Mouse (Mus musculus) brown adipose tissue, adult 24 weeks (tissue): Measurements from ENCODE around the gene Ppard. TPM values are rescaled to one million over a fixed set of nuclear protein-coding genes. Genes with fewer than 3 reads are reported as not detected.

Source experiments
- H3K27ac ChIP-seq: fragments of 200-500 bp; replicated peaks from 2 replicates; pipeline ENCODE4 v1.5.1; 2012; ENCODE audit warnings: low read depth, mild to moderate bottlenecking, low read length
- H3K4me1 ChIP-seq: fragments of 200-500 bp; 2 replicates; pipeline ENCODE4 v1.6.1; 2012; ENCODE audit warnings: low read length, mixed read lengths; ENCODE audit not compliant: control insufficient read depth, insufficient read depth, insufficient read length
- H3K4me3 ChIP-seq: fragments of 200-500 bp; 2 replicates; pipeline ENCODE4 v1.5.1; 2012; ENCODE audit warnings: low read depth, mild to moderate bottlenecking, low read length, moderate library complexity; ENCODE audit not compliant: insufficient read depth
- polyA plus RNA-seq: library from polyadenylated mRNA; stranded (reverse); fragments of >200 nt; gene quantifications from 2 replicates; pipeline ENCODE4 v1.2.4, GENCODE M21; 2012; ENCODE audit not compliant: missing spikeins, insufficient read depth, insufficient read length

The Ppard gene
- polyA plus RNA-seq, 1 experiment = 15.2 TPM

DNA sequence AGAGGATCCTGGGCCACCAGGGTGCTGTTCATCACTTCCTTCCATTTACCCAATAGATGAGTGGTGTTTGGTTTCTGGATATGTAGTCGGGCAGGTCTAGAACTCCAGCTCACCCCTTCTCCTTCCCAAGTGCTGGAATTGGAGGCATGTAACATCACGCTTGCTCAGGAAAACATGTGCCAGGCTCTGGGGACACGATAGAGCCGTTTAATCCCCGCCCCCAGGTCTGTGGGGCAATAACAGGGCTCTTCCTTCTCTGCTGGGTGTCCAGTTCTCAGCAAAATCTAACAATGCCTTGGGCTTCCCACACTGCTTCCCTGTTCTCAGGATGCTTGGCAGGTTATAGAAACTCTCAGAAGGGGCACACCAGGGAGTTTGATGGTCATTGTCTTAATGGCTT is 4.9 kb downstream of the Ppard start:
- no peak overlapping the region for H3K4me3 ChIP-seq

DNA sequence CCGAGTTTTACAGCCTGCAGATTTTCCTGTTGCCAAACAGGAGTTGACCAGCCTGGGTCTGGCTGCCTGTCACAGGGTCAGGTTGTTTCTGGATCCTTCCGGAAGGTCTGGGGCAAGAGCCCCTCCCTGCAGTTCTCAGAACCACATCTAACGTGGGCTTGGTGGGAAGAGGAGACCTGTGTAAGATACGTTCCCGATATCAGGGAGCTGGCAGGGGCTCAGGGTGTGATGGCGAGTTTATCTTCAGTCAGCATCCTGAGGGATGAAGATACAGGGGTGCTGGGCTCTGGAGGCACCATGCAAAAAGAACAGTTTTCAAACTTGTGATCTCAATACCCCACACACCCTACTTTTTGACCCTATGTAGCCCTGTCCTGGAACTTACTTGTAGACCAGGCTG is 5.4 kb downstream of the Ppard start:
- Histone ChIP-seq H3K27ac (no peak overlapping the region), H3K4me3 (no peak overlapping the region), H3K4me1 (peaks cover 28% of the 10 kb centered on the region)

More for the DNA sequence above, 4.9 kb downstream of the Ppard start:
- Histone ChIP-seq H3K27ac (no peak overlapping the region), H3K4me1 (peaks cover 28% of the 10 kb centered on the region)

DNA sequence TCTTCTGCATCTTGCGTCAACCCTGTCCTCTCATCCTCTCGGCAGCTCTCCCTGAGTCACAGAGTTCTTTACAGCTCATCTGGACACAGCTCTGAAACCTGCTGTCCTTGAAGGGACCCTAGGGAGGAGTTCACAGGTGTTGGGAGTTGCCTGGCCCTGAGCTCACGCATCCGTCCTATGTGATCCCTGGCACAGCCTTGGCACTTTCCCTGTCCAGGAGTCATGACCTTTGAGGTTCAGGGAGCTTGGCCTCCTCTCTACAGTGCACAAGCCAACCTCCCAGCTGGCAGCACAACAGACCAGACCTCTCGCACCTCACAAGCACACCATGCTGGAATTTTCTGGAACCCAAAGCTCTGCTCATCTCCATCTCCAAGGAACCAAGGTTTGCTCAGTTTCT is 8.3 kb downstream of the Ppard start:
- Histone ChIP-seq H3K4me3 (no peak overlapping the region), H3K4me1 (peaks cover 13% of the 10 kb centered on the region), H3K27ac (no peak overlapping the region)

DNA sequence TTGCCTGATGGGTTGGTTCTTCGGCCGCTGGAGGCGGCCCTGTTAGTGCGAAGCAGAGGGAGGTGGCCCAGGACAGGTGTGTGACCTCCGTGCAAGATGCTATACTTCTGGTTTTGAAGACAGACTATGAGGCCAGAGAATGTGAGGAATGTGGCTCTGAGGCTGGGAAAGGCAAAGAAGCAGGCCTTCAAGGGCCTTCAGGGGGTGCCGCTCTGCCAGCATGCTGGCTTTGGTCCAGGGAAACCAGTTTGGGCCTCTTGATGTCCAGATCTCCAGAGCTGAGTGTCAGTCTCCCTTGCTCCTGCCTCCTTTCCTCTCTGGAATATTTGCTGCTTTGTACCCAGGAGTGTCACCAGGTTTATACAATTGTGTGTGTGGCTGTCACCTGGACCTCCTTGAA is 9.8 kb downstream of the Ppard start:
- Histone ChIP-seq H3K4me1 (peaks cover 10% of the 10 kb centered on the region), H3K27ac (no peak overlapping the region), H3K4me3 (no peak overlapping the region)

DNA sequence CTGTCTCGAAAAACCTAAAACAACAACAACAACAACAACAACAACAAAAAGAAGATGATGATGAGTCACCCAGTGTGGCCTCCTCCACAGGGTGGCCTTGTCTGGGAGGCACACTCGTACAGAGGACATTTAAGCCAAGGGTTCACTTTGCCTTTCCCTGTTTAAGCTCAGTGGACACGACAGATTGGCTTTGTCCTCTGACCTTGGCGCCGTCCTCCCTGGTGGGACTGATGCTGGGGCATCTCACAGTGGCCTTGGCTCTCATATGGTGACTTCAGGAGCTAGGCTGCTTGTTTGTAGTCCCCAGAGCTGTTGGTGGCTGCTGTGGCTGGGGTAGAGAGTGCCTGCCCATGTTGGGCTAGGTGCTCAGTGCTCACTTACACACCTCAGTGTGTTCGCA is 11.7 kb downstream of the Ppard start:
- Histone ChIP-seq H3K4me3 (no peak overlapping the region), H3K27ac (no peak overlapping the region), H3K4me1 (peaks cover 22% of the 10 kb centered on the region)

DNA sequence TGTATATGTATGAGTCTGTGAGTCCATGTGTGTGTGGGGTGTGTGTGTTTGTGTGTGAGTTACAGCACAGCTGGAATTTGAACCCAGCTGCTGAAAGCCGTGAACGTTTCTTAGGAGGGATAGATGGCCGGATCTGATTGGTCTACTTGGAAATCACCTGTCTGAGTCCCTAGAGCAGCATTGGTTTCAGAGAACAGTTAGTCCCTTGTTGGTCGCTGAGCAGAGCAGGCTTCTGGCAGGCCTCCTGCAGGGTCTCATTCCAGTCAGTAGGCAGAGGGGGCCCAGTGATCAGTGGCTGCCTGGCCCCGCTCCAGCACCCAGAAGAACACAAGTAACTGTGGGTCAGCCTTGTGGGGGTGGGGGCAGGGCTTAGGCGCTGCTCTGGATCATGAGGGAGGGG is 12.2 kb downstream of the Ppard start:
- no peak overlapping the region for H3K4me3 ChIP-seq
- H3K4me1 ChIP-seq = peaks cover 28% of the 10 kb centered on the region
- no peak overlapping the region for H3K27ac ChIP-seq

DNA sequence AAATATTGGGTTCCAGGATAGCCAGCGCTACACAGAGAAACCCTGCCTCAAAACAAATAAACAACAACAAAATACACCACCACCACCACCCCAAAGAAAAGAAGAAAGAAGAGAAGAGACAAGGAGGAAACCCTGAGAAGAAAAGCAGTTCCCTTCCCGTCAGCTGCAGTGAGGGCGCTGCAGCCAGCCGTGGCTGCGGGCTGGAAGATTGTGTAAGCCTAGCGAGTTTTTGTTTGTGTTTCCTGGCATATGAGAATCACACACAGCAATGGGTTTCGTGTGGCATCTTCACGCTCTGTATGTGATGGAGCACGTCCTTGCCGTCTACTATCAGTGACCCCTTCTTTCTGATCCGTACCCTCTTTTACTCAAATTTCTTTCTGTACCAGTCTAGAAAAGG is 14.1 kb downstream of the Ppard start:
- Histone ChIP-seq H3K27ac (0 out of 2 replicates have a peak overlapping the region, but pooled peaks have one; percentile 2), H3K4me1 (peaks cover 32% of the 10 kb centered on the region), H3K4me3 (no peak overlapping the region)

DNA sequence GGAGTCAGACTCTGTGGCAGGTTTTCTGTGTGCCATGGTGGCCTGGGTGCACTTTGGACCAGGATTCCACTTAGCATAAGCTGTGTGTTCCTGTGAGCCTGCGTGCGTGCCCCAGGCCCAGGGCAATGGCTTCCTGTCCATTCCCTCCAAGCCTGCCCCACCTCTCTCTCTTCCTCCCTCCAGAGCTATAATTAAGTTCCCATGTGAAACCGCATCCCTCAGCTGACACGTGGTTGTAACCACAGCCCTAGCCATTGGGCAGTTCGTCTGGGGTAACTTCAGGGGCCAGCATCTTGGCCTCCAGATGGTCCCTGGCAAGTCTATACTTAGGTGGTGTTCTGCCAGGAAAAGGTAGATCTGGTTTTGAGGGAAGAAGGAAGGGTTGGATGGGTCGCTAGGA is 15.1 kb downstream of the Ppard start:
- peaks cover 41% of the 10 kb centered on the region for H3K4me1 ChIP-seq
- peak overlapping the region; percentile 57; the same call in 1 of the 2 replicates for H3K27ac ChIP-seq
- H3K4me3 ChIP-seq = no peak overlapping the region

DNA sequence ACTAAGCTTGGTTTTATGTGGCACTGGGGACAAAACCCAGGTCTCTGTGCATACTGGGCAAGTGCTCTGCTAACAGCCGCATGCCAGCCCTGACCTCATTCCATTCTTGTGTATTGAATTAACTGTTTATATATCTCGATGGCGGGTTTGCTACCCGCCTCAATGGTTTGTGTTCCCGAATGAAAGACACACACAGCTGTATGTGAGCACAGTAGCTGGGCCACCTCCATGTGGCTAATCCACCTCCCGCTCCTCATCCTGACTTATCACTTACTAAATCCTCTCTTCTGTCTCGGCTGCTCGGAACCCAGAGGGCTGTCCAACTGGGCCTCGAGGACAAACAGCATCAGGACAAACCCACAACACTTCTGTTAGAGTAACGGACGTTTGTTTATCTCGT is 16.6 kb downstream of the Ppard start:
- Histone ChIP-seq H3K4me3 (no peak overlapping the region), H3K4me1 (peaks cover 46% of the 10 kb centered on the region), H3K27ac (no peak overlapping the region)

DNA sequence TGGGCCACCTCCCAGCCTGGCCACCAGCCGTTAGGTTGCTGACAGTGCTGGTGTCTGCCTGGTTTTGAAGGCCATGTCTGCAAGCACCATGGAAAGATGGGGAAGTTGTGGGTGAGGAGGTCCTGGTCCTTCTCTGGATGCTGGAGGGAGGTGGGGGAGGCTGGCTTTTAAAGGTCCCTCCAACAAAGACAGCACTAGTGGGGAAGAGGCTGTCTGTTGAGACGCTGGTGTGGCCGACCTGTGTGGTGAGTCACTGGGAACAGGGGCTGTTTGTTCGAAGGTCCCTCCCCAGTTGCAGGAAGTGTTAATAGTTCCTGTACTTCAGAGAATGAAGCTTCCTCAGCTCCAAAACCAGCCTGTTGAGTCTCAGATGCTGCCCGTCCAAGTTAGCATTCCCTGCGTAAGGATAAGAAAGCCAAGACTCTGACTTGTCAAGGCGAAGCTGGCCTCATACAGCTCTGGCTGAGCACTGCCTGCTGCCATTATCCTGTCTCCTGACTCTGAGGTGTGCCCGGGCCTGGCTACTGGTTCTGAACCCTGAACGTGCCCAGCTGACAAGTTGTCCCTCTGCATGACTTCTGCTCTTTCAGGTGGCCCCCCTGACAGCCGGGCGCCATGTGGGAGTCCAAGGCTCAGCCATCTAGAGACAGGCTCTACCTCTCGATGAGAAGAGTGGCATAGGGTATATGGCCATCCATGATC is 19.2 kb downstream of the Ppard start:
- no peak overlapping the region for H3K4me3 ChIP-seq
- H3K4me1 ChIP-seq = peaks cover 50% of the 10 kb centered on the region
- peak overlapping the region; percentile 52 for H3K27ac ChIP-seq

DNA sequence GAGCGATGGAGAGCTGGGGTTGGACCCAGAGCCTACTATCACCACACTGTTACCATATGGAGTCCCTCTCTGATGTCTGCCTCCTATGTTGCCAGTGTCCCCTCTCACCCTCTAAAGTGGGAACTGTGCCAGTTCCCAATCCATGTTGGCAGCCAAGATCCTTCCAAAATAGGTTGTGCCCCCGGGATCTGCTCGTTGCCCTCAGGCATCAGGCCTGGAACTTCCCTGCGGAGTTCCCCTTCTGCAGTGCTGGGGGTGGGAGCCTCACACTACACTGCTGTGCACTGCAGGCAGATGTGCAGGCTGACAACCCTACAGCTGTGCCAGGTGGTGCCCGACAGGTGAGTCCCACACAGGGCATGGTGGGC is 19.8 kb downstream of the Ppard start:
- Histone ChIP-seq H3K4me3 (no peak overlapping the region), H3K27ac (0 out of 2 replicates have a peak overlapping the region, but pooled peaks have one; percentile 22)

DNA sequence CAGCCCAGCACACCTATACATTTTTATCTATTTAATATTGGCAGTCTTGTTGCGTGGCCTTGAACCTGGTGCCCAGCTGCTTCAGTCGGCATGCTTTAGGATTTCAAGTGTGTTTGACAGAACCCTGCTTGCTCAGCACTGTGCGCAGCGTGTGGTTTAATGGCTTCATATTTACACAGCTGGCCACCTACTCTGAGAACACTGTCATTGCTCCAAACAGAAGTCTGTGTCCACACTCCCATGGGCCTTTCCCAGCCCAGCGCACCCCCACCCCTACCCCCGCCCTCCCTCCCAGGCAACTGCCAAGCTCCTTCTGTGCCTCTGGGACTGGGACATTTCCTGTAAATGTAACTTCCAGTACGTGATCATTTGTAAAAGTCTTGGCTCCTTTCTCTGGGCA is 20.7 kb downstream of the Ppard start:
- Histone ChIP-seq H3K27ac (no peak overlapping the region; the same call in 1 of the 2 replicates), H3K4me3 (no peak overlapping the region), H3K4me1 (peaks cover 45% of the 10 kb centered on the region)

More for the DNA sequence above, 19.8 kb downstream of the Ppard start:
- H3K4me1 ChIP-seq = peaks cover 49% of the 10 kb centered on the region

DNA sequence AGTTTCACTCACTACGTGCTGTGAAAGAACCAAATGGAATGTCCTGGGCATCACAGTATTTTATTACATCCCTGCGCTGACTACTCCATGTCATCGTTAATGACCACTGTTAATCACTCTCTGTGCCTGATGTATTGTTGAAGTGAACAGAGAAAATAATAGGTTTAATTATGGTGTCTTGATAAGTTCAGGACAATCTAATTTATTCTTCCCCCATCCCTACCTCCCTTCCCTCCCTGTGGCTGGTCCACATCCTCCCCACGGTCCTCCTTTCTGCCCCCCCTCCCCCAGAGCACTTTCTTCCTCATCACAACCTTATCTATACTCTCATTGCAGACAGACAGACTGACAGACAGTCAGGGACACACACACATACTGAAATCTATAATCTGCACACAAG is 22.3 kb downstream of the Ppard start:
- peaks cover 29% of the 10 kb centered on the region for H3K4me1 ChIP-seq

DNA sequence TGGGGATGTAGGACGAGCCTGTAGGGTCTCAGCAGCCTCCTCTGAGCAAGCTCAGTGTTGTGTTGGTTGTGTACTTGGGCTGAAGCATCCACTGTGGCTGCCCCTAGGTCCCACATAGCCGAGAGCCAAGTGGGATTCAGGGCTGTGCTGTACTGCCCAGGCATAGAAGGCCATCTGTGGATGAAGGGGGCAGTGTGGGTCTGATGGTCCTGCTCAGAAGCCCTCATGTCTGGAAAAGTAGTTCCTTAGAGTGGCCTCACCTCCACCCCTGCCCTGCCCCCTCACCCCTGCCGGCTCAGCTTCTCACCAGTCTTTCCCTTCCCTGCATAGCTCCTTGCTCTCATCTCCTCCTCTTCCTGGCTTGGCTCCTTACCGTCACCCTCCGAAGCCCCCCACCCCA is 23.2 kb downstream of the Ppard start:
- H3K27ac ChIP-seq = no peak overlapping the region; the same call in 1 of the 2 replicates

More for the DNA sequence above, 22.3 kb downstream of the Ppard start:
- H3K27ac ChIP-seq = no peak overlapping the region
- H3K4me3 ChIP-seq = no peak overlapping the region

DNA sequence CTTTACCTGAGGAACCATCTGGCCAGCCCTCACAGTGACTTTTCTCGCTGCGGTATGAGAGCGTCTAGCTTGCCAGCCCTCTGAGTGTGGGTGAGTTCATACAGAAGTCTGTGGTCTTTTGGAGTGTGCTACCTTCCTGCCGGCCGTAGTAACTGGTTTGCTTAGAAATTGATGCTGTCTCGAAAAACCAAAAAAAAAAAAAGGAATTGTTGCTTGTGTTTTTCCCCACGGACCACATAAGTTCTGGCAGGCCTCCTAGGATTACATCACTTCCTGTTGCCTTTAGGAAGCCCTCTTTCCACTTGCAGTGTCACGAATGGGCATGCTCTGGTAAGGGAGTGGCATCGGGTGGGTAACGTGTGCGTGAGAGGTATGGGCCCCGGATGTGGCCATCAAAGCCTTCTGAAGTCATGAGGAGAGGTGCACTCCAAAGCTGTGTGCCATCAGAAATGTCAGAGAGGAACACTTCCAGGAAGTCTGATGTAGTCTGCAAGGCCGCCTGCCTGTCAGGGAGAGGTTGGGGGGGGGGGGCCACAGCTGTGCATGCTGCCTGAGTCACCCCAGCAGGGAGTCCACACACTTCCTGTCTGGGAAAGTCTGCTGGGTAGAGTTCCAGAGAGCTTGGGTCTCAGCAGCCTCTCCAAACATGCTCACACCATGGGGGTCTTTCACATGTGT is 24.3 kb downstream of the Ppard start:
- H3K4me1 ChIP-seq = peaks cover 25% of the 10 kb centered on the region

More for the DNA sequence above, 23.2 kb downstream of the Ppard start:
- peaks cover 29% of the 10 kb centered on the region for H3K4me1 ChIP-seq
- H3K4me3 ChIP-seq = no peak overlapping the region

DNA sequence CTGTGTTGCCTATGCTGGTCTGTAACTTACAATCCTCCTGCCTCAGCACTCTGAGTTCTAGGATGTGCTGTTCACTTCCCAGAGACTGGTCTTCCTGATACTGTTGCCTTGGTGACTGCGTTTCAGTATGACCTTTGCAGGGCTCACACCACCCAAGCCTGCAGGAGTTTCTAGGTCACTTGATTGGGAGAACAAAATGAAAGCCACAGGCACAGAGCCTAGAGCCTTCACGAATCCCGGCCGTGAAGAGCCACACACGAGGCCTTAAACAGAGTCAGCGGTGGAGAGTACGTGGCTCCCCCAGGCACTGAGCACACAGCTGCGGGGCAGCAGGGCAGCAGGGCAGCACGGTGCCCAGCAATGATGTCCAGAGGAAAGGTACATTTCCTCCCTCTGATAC is 25.8 kb downstream of the Ppard start:
- H3K27ac ChIP-seq = no peak overlapping the region
- peaks cover 13% of the 10 kb centered on the region for H3K4me1 ChIP-seq
- no peak overlapping the region for H3K4me3 ChIP-seq

More for the DNA sequence above, 24.3 kb downstream of the Ppard start:
- Histone ChIP-seq H3K4me3 (peak overlapping the region; percentile 26), H3K27ac (peak overlapping the region; percentile 61)
